Mouse (Mus musculus) spleen, postnatal 4 days (tissue): ENCODE measurements at regions not wholly inside any gene's neighbourhood (a gene's known extent, or its start where the extent isn't known, plus 50 kb on each side); places are given as distances from the start of the nearest gene placed in this dataset.
"Not testable (repeated sequence)": the region's sequence is repeated elsewhere in the genome, so short reads cannot be mapped to it uniquely, and the experiment has no call there.

Source experiments
- DNase-seq, 2 experiments: peaks; one replicate each; pipeline ENCODE4 v3.0.0; 2022; ENCODE audit warnings: low spot score in 2 of 2

DNA sequence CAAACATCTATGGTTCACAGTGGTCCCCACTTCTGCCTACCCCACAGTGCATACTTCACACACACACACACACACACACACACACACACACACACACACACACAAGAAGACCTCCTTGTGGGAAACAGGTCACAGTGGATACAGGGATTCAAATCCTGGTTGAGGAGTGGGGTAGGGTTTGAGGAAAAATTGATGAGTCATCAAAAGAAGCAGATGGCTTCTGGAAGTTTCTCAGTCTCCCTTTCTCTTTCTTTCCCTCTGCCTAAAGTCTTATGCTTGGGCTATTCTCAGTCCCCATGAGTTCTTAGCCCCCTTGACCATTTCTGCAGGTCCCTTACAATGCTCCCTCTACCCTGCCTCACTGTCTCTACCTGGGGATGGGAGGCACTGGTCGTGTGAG is 56.4 kb downstream of the Rassf10 start:
- no peak for DNase-seq

DNA sequence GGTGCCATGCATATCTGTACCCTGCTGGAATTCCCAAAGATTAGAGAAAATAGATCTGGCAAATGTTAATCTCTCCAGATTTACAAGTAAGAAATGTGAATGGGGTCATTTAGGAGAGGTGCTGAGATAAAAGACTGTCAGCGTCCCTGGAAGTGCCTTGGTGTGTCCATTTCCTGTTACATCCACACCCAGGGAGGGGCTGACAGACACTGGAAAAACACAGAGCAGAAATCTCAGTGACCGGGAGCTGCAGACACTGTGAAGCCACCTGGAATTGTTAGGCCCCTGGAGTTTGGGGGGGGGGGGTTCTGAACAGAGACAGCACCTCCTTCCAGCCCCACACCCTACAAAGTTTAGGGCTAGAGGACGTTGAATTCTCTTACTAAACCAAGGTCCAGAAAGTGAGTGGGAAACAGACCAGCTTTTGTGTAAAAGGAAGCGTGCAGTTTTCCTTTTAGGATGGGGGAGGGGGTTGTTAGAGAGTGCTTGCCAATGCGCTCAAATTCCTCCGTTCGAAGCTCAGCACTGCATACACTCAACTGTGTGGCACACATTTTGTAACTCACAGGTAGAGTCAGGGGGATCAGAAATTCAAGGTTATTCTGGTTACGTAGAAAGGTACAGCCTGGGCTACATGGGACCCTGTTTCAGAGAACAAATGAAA is 63.5 kb downstream of the Rassf10 start:
- no peak for DNase-seq

DNA sequence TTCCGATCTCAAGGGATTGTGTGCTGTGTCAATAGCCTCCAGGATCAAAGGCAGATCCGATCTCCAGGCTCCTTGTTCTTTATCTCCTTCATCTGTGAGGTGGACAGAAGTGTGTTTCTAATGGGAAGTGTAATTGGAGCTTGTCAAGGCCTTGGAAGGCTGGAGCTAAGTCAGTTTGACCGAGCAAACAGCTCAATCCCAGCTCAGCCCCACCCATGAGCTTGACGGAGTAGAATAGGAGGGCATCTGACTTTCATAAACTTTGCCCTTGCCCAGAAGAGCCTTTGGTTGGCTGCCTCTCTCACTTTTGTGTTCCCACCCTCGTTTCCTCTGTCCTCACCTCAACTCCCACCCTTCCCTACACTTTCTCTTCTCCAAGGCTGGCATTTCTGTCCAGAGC is 67.7 kb downstream of the Rassf10 start:
- no peak for DNase-seq

DNA sequence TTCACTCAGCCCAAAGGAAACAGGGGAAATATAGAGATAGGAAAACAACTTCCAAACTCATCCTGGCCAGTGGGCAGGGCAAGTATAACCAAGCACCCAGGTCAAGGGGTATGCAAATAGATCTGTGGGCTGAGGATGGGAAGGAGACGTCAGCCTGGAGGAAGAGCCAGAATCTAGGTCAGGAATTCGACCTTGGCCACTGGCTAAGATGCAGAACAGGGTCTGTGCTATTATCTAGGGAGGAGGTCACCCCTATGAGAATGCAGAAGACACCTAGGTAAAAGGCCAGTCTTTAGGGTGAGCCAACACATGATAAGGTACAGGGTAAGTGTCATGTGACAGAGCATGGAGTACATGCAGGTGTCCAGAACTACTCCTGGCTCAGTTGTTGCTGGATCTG is 68.8 kb downstream of the Rassf10 start:
- no peak for DNase-seq

DNA sequence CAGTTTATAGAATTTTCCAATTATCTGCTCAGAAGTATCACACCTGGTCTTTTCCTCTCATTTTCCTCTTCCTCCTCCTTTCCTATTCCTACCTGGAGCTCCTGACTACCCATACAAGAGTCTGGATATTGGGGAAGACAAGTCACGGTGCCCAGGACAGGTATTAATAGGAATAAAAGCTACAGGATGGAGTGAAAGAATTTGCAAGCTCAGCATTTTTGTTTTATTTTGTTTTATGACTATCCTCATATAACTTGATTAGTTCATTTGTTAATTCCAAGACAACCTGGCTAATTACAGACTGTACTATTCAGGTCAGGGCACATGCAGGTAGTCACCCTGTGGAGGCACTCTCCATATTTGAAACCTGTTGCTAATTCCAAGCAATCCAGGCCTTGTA is 72.0 kb downstream of the Rassf10 start:
- no peak for DNase-seq

- DNase-seq = no peak
Measured at GRCm38 (mm10) chr7:113026290-113027075, 72.7 kb downstream of the Rassf10 start.

GRCm38 (mm10) chr7:113027125-113027801 is 73.5 kb downstream of the Rassf10 start:
- no peak for DNase-seq

DNA sequence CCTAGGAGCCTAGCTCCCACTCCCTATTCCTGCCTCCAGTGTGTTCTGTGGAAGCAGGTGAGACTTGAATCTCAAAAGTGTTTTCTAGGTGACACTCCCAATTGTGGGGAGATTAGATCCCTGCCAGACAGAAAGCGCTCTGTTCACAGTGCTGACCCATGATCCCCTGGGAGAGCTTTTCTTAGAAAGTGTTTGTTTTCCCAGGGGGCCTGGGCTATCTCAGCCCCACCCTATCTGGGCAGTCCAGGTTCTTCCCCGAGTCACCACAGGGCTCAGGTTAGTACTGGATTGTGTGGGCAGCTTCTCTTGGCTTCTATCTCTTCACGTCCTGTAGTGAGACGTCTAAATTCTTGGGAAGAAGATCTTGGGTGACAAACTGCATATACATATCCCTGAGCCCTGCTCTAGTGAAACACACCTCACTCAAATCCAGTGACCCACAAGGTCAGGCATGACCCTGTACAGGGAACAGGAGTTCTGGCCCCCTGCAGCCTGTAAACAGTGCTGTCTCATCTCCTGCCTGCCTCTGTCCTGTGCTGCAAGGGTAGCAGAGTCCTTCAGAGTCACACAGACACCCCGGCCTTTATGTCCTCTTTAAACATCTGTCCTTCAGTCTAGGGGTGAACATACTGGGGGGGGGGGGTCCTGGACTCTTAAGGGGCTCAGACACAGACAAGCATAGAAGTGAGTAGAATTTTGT is 76.4 kb downstream of the Rassf10 start:
- no peak for DNase-seq

GRCm38 (mm10) chr7:113035751-113036150 is 82.0 kb downstream of the Rassf10 start:
- DNase-seq = no peak

- no peak for DNase-seq
Measured at GRCm38 (mm10) chr7:113037825-113038613, 84.3 kb downstream of the Rassf10 start.

DNA sequence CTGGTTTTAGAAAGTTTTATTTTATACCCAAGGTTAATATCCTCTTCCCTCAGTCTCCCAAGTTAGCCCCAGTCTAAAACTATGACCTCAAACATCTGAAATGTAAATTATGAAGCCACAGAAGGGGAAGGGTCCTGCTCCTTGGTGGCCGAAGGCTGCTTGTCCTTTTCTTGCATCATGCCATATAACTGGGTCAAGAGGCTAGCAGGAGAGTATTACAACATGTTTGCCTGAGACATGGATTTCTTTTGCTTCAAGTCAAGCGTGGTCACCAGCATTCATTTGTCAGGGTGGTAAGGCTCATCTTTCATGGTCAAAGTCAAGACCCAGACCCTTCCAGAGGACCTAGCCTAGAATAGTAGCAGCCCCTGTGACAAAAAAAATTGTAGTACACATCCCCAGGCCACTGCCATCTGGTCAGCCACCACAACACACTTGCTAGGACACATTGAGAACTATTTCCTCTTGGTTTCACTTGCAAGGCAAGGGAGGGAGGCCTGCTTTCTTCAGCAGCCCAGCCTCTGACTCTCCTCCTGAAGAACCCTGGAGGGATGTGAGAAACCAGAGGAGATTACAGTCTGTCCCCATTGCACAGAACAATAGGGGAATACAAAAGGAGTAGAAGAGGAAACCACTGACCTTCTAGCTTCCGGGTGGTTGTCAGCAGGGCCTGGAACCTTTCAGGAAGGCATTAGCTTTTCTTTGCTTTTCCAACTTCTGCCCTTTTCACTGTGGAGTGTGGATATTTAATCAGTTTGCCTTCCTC is 85.3 kb downstream of the Rassf10 start:
- DNase-seq = no peak

DNA sequence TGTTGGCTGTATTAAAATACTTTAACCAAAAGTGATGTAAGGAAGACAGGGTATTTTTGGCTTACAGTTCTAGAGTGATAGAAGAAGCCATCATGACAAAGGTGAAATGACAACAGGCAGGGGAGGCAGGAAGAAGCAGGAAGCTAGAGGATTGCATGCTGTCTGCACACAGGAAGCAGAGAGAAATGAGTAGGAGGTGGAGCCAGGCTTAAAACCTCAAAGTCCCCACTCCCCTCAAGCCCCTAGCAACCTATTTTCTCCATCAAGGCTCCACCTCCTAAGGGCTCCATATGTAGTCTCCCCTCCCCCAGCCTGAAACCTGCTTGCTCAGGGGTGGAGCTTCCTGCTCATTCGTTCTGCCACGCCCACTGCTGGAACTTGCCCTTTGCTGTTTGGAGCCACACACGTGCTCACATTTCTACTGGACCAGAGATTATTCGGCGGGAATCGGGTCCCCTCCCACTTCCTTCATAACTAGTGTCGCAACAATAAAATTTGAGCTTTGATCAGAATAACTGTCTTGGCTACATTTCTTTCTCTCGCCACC is 91.9 kb downstream of the Rassf10 start:
- DNase-seq = not testable (repeated sequence)

- no peak for DNase-seq
Measured at GRCm38 (mm10) chr7:113046406-113046805, 92.6 kb downstream of the Rassf10 start.

DNA sequence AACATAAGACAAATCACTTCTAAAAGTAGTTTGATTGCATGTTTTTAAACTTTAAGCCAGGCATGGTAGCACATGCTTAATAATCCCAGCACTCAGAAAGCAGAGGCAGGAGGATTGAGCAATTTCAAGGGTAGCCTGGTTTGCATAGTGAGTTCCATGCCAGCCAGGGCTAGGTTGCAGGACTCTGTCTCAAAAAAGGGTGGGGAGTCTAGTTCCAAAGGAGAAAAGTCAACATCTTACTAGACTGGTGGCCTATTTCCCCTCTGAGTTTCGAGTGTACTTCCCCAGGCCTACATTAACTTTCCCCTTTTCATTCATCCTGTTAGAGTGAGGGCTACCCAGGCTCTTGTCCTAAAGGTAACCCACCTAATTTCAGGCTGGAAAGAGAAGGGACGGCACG is 93.8 kb downstream of the Rassf10 start:
- no peak for DNase-seq

- DNase-seq = no peak
Measured at GRCm38 (mm10) chr7:113048097-113048795, 94.5 kb downstream of the Rassf10 start.

- no peak for DNase-seq
Measured at GRCm38 (mm10) chr7:113049440-113049839, 95.7 kb downstream of the Rassf10 start.

GRCm38 (mm10) chr7:113052952-113053351 is 99.2 kb downstream of the Rassf10 start:
- DNase-seq = no peak

DNA sequence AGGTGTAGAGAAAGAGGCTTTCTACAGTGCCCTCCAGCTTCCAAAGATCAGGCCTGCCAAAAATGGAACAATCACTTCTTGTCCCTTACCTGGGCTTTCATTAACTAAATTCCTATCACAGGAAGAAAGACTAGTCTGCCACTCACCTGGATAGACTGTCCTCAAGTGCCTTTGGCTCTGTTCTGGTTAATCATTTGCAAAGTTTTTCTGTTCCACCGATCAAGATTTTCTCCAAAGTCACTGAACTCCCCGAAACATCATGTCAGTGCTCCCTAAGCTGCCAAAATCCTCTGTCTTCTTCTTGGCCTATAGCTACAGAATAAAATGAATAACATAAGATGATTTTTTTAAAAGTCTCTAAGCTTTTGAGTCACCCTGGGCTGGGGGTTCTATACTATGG is 102.7 kb downstream of the Rassf10 start:
- DNase-seq = no peak

DNA sequence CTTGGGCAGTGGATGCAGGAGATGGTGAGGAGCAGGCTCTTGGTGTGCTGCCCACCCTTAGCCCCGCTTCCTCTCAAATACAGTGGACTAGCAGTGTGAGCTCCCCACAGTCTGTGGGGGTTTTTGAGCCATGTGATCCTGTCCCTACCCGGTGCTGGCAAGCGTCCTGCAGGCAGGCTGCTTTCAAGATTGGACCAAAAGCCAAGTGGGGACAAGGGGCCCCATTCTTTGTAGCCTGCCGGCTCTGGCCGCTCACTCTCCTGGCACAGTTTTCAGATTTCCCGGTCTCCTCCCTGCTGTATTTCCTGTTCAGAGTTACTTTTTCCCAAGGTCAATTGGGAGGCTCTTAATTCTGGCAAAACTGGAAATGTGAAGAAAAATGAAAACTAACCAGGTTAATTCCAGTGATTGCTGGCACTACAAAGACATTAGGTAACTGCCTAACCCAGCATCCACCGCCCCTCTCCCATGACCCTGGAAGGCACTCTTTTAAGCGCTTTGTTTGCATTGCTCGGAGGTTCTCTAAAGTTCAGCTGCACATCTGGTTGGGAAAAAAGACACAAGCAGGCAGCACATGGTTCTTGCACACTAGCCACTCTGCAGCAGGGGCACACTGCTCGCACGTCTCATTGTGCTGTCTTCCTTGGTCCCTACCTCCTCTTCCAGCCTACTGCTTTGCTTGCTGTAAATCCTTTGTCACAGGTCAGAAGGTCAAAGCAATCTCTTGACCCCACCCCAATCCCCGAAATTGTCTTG is 105.6 kb downstream of the Rassf10 start:
- DNase-seq = no peak
